Mouse (Mus musculus): ENCODE measurements around the gene Cd3eap. TPM values are rescaled to one million over a fixed set of nuclear protein-coding genes. Genes with fewer than 3 reads are reported as not detected.

Cd3eap gene
- polyA plus RNA-seq, 1 experiment: 14.6 TPM

- Histone ChIP-seq H3K9me3 (replicated peaks; ENCODE audit: control insufficient read depth, insufficient read depth, low read length, poor library complexity, severe bottlenecking) (no peaks in the 10 kb centered on the region), H3K27me3 (ENCODE audit: control insufficient read depth, insufficient read depth, low read length, poor library complexity, severe bottlenecking) (no peaks in the 10 kb centered on the region), H3K4me3 (ENCODE audit: low read depth, low read length) (peak overlapping the region; percentile 34; the same call in 1 of the 2 replicates), H3K9ac (ENCODE audit: low read depth, poor library complexity, severe bottlenecking) (no peak overlapping the region), H3K4me1 (ENCODE audit: control insufficient read depth, insufficient read depth, low read length) (no peaks in the 10 kb centered on the region), H3K27ac (ENCODE audit: insufficient read depth, low read length) (no peak overlapping the region), H3K36me3 (ENCODE audit: control insufficient read depth, insufficient read depth, low read length, poor library complexity, severe bottlenecking) (no peaks in the 10 kb centered on the region)
- no peak for TF ChIP-seq EP300 (IDR thresholded peaks at IDR 0.05; ENCODE audit: insufficient read depth, low read depth, low read length)
- no peak for TF ChIP-seq POLR2A (IDR thresholded peaks at IDR 0.05; ENCODE audit: insufficient read depth, low read length)
- TF ChIP-seq CTCF (IDR thresholded peaks at IDR 0.05; ENCODE audit: low read depth, low read length): no peak
These were observed 32.9 kb downstream of the Cd3eap start for GRCm38 (mm10) chr7:19326359-19326758.

GRCm38 (mm10) chr7:19325262-19326199 is 33.8 kb downstream of the Cd3eap start:
- H3K27ac ChIP-seq (ENCODE audit: insufficient read depth, low read length): no peak overlapping the region
- no peaks in the 10 kb centered on the region for H3K27me3 ChIP-seq (ENCODE audit: control insufficient read depth, insufficient read depth, low read length, poor library complexity, severe bottlenecking)
- no peaks in the 10 kb centered on the region for H3K36me3 ChIP-seq (ENCODE audit: control insufficient read depth, insufficient read depth, low read length, poor library complexity, severe bottlenecking)
- no peak for TF ChIP-seq CTCF (IDR thresholded peaks at IDR 0.05; ENCODE audit: low read depth, low read length)
- no peak overlapping the region for H3K9ac ChIP-seq (ENCODE audit: low read depth, poor library complexity, severe bottlenecking)
- no peaks in the 10 kb centered on the region for H3K9me3 ChIP-seq (replicated peaks; ENCODE audit: control insufficient read depth, insufficient read depth, low read length, poor library complexity, severe bottlenecking)
- H3K4me3 ChIP-seq (ENCODE audit: low read depth, low read length): no peak overlapping the region
- no peaks in the 10 kb centered on the region for H3K4me1 ChIP-seq (ENCODE audit: control insufficient read depth, insufficient read depth, low read length)

GRCm38 (mm10) chr7:19324221-19324620 is 35.1 kb downstream of the Cd3eap start:
- no peak overlapping the region for H3K9ac ChIP-seq (ENCODE audit: low read depth, poor library complexity, severe bottlenecking)
- no peaks in the 10 kb centered on the region for H3K36me3 ChIP-seq (ENCODE audit: control insufficient read depth, insufficient read depth, low read length, poor library complexity, severe bottlenecking)
- H3K27me3 ChIP-seq (ENCODE audit: control insufficient read depth, insufficient read depth, low read length, poor library complexity, severe bottlenecking): no peaks in the 10 kb centered on the region
- no peak overlapping the region for H3K4me3 ChIP-seq (ENCODE audit: low read depth, low read length)
- H3K9me3 ChIP-seq (replicated peaks; ENCODE audit: control insufficient read depth, insufficient read depth, low read length, poor library complexity, severe bottlenecking): no peaks in the 10 kb centered on the region
- TF ChIP-seq EP300 (IDR thresholded peaks at IDR 0.05; ENCODE audit: insufficient read depth, low read depth, low read length) (no peak), CTCF (IDR thresholded peaks at IDR 0.05; ENCODE audit: low read depth, low read length) (no peak), POLR2A (IDR thresholded peaks at IDR 0.05; ENCODE audit: insufficient read depth, low read length) (no peak)
- no peak overlapping the region for H3K27ac ChIP-seq (ENCODE audit: insufficient read depth, low read length)
- H3K4me1 ChIP-seq (ENCODE audit: control insufficient read depth, insufficient read depth, low read length): no peaks in the 10 kb centered on the region

GRCm38 (mm10) chr7:19322489-19322888 is 36.8 kb downstream of the Cd3eap start:
- H3K27ac ChIP-seq (ENCODE audit: insufficient read depth, low read length): no peak overlapping the region
- no peak overlapping the region for H3K9ac ChIP-seq (ENCODE audit: low read depth, poor library complexity, severe bottlenecking)
- H3K36me3 ChIP-seq (ENCODE audit: control insufficient read depth, insufficient read depth, low read length, poor library complexity, severe bottlenecking): no peaks in the 10 kb centered on the region
- TF ChIP-seq EP300 (IDR thresholded peaks at IDR 0.05; ENCODE audit: insufficient read depth, low read depth, low read length): no peak
- no peak for TF ChIP-seq POLR2A (IDR thresholded peaks at IDR 0.05; ENCODE audit: insufficient read depth, low read length)
- no peaks in the 10 kb centered on the region for H3K27me3 ChIP-seq (ENCODE audit: control insufficient read depth, insufficient read depth, low read length, poor library complexity, severe bottlenecking)
- H3K4me1 ChIP-seq (ENCODE audit: control insufficient read depth, insufficient read depth, low read length): no peaks in the 10 kb centered on the region
- H3K4me3 ChIP-seq (ENCODE audit: low read depth, low read length): no peak overlapping the region
- no peaks in the 10 kb centered on the region for H3K9me3 ChIP-seq (replicated peaks; ENCODE audit: control insufficient read depth, insufficient read depth, low read length, poor library complexity, severe bottlenecking)

- Histone ChIP-seq H3K4me3 (ENCODE audit: low read depth, low read length) (no peak overlapping the region), H3K9ac (ENCODE audit: low read depth, poor library complexity, severe bottlenecking) (no peak overlapping the region), H3K36me3 (ENCODE audit: control insufficient read depth, insufficient read depth, low read length, poor library complexity, severe bottlenecking) (no peaks in the 10 kb centered on the region), H3K4me1 (ENCODE audit: control insufficient read depth, insufficient read depth, low read length) (no peaks in the 10 kb centered on the region), H3K27me3 (ENCODE audit: control insufficient read depth, insufficient read depth, low read length, poor library complexity, severe bottlenecking) (no peaks in the 10 kb centered on the region), H3K27ac (ENCODE audit: insufficient read depth, low read length) (no peak overlapping the region), H3K9me3 (replicated peaks; ENCODE audit: control insufficient read depth, insufficient read depth, low read length, poor library complexity, severe bottlenecking) (no peaks in the 10 kb centered on the region)
- no peak for TF ChIP-seq POLR2A (IDR thresholded peaks at IDR 0.05; ENCODE audit: insufficient read depth, low read length)
- TF ChIP-seq EP300 (IDR thresholded peaks at IDR 0.05; ENCODE audit: insufficient read depth, low read depth, low read length): no peak
- TF ChIP-seq CTCF (IDR thresholded peaks at IDR 0.05; ENCODE audit: low read depth, low read length): no peak
These were observed 37.8 kb downstream of the Cd3eap start for GRCm38 (mm10) chr7:19321464-19321863.

GRCm38 (mm10) chr7:19320637-19321036 is 38.6 kb downstream of the Cd3eap start:
- H3K4me3 ChIP-seq (ENCODE audit: low read depth, low read length): no peak overlapping the region
- no peaks in the 10 kb centered on the region for H3K36me3 ChIP-seq (ENCODE audit: control insufficient read depth, insufficient read depth, low read length, poor library complexity, severe bottlenecking)
- H3K27ac ChIP-seq (ENCODE audit: insufficient read depth, low read length): no peak overlapping the region
- no peaks in the 10 kb centered on the region for H3K9me3 ChIP-seq (replicated peaks; ENCODE audit: control insufficient read depth, insufficient read depth, low read length, poor library complexity, severe bottlenecking)
- TF ChIP-seq POLR2A (IDR thresholded peaks at IDR 0.05; ENCODE audit: insufficient read depth, low read length): no peak
- no peak for TF ChIP-seq CTCF (IDR thresholded peaks at IDR 0.05; ENCODE audit: low read depth, low read length)
- TF ChIP-seq EP300 (IDR thresholded peaks at IDR 0.05; ENCODE audit: insufficient read depth, low read depth, low read length): no peak
- H3K9ac ChIP-seq (ENCODE audit: low read depth, poor library complexity, severe bottlenecking): no peak overlapping the region
- no peaks in the 10 kb centered on the region for H3K4me1 ChIP-seq (ENCODE audit: control insufficient read depth, insufficient read depth, low read length)
- H3K27me3 ChIP-seq (ENCODE audit: control insufficient read depth, insufficient read depth, low read length, poor library complexity, severe bottlenecking): no peaks in the 10 kb centered on the region

All from ES-Bruce4 (cell line).